Mouse (Mus musculus) heart, embryonic 10.5 days (tissue): Measurements from ENCODE around the gene Rbpjl. TPM values are rescaled to one million over a fixed set of nuclear protein-coding genes. Genes with fewer than 3 reads are reported as not detected.

Experiments used
- DNase-seq: peaks from one replicate; pipeline ENCODE4 v3.0.0-alpha.2; 2017; ENCODE audit warnings: low spot score
- H3K27ac ChIP-seq: fragments of 300-500 bp; sonication (generic); 2 replicates; pipeline ENCODE4 v1.5.1; 2016; ENCODE audit warnings: mild to moderate bottlenecking
- H3K27me3 ChIP-seq: fragments of 300-500 bp; sonication (generic); 2 replicates; pipeline ENCODE4 v1.6.1; 2016; ENCODE audit warnings: mild to moderate bottlenecking; ENCODE audit not compliant: poor library complexity, insufficient read depth, severe bottlenecking
- H3K36me3 ChIP-seq: fragments of 300-500 bp; sonication (generic); 2 replicates; pipeline ENCODE4 v1.6.1; 2016; ENCODE audit warnings: mild to moderate bottlenecking, moderate library complexity
- H3K4me1 ChIP-seq: fragments of 300-500 bp; sonication (generic); 2 replicates; pipeline ENCODE4 v1.6.1; 2016; ENCODE audit warnings: mild to moderate bottlenecking
- H3K4me3 ChIP-seq: fragments of 300-500 bp; sonication (generic); 2 replicates; pipeline ENCODE4 v1.5.1; 2016; ENCODE audit warnings: mild to moderate bottlenecking, moderate library complexity
- H3K9me3 ChIP-seq: fragments of 300-500 bp; sonication (generic); 2 replicates; pipeline ENCODE4 v1.6.1; 2016; ENCODE audit warnings: mild to moderate bottlenecking, moderate library complexity
- WGBS: fragments of 180-500 bp; shearing (Covaris S2); methylation state at CpG from one replicate; pipeline ENCODE4 v1.1.7; 2016; 5-methylcytosine and 5-hydroxymethylcytosine counted together
- polyA plus RNA-seq: library from polyadenylated mRNA; unstranded; fragments of >200 nt; fragmentation: Nextera tagmentation; extraction: Ambion mirVana; gene quantifications from 2 replicates; pipeline ENCODE4 v1.2.1, GENCODE M21; 2016

The Rbpjl gene
- polyA plus RNA-seq = 0.02 and 0.08 TPM in 2 replicates

DNA sequence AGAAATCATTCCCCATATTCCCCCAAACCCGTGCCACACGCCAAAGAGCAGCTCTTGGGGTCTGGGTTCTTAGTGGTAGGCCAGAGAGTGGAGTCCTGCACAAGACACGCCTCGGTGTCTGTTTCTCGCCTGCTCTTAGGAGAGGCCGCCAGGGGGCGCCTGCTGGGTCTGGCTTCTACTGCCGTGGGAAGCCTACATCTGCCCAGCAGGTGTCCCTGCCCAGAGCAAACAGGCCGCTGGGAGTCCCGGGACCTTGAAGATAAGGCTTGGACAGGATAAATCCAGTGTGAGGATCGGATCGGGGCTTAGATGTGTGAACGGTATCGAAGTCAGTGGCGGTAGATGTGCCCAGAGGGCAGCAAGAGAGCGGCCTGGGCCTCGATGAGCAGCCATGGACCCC, at the start of gene Rbpjl:
TSS of gene Rbpjl (plus strand) at position 236 of the 400 bp plus-strand sequence.
- DNase-seq = peak; percentile 90
- H3K4me3 ChIP-seq = peak within 1 kb of the TSS; percentile 59
- 2% methylated on average over 17 of the region's 17 CpGs for WGBS
- peaks cover 39% of the 10 kb centered on the region for H3K4me1 ChIP-seq
- H3K9me3 ChIP-seq = 0 out of 2 replicates have a peak, but pooled peaks cover 2% of the 10 kb centered on the region
- no peaks in the 10 kb centered on the region for H3K36me3 ChIP-seq
- H3K27me3 ChIP-seq = peaks cover 98% of the 10 kb centered on the region
- H3K27ac ChIP-seq = no peak within 1 kb of the TSS

DNA sequence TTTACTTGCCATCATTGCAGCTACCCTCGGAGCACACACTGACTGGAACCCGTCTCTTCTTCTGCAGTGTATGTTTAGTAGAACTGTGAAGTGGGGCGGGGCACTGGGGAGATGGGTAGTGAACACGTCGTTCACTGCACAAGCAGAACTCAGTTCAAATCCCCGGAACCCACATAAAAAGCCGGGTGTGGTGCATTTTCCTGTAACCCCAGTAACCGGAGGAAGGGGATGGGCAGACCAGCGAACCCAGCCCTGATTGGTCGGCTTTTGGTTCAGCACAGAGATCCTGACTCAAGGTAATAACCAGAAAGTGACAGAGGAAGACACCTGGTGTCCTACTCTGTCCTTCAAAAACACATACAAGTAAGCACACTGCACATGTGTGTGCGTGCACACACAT, 49.6 kb upstream of the Rbpjl start:
- Histone ChIP-seq H3K36me3 (no peaks in the 10 kb centered on the region), H3K4me3 (no peak overlapping the region), H3K4me1 (no peaks in the 10 kb centered on the region), H3K9me3 (no peaks in the 10 kb centered on the region), H3K27me3 (peaks cover 17% of the 10 kb centered on the region; the same call in 1 of the 2 replicates), H3K27ac (no peak overlapping the region)
- no peak for DNase-seq
- 80% methylated on average over 11 of the region's 11 CpGs for WGBS

DNA sequence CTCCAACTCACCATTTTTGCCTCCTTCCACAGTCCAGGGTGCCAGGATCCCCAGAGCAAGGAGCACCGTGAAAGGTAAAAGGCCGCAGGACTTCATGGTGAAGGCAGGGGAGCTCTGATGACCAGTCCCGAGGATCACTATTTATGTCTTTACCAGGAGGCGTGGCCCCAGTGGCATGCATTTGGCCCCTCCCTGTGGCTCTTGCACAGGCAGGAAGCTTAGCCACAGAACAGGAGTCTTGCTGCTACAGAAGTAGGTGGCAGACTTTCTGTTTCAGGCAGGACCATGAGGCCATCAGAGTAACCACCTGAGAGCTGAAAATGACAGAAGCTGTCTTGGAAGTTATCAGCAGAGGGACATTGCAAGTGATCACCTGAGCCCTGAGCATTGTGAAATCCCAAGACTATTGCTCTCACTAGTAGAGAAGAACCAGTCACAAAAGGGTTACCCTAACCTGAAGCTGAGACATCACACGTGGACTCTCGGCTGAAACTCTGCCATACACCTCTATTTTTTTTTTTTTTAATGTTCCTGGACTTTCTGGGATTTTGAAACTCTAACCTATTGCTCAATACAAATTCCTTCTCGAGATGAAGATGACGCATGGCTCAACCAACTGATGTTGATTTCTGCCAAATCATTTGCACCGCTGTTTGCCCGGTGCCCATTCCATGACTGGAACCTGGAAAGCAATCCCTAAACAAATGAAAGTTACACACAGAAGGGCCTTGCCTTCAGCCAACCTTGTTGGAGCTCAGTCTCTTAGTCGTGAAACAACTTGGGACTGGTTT, 46.6 kb upstream of the Rbpjl start:
- DNase-seq = no peak
- WGBS = 67% methylated on average over 11 of the region's 11 CpGs
- peaks cover 24% of the 10 kb centered on the region for H3K27me3 ChIP-seq
- no peaks in the 10 kb centered on the region for H3K4me1 ChIP-seq
- H3K9me3 ChIP-seq = no peaks in the 10 kb centered on the region
- H3K4me3 ChIP-seq = no peak overlapping the region
- H3K36me3 ChIP-seq = no peaks in the 10 kb centered on the region
- no peak overlapping the region for H3K27ac ChIP-seq

DNA sequence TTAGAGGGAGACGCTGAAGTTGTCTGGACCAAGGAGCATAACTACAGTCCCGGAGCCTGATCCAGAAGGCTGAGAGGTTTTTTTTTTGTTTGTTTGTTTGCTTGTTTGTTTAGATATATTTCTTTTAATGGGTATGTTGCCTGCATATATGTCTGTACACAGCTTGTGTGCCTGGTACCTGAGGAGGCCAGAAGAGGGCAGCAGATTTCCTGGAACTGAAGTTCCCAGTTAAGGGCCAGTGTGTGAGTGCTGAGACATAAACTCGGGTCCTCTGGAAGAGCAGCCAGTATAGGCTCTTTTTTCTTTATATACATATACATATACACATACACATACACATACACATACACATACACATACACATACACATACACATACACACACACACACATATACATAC, 44.6 kb upstream of the Rbpjl start:
- DNase-seq = no peak
- Histone ChIP-seq H3K27ac (no peak overlapping the region), H3K36me3 (no peaks in the 10 kb centered on the region), H3K9me3 (no peaks in the 10 kb centered on the region), H3K4me1 (no peaks in the 10 kb centered on the region), H3K27me3 (peaks cover 29% of the 10 kb centered on the region), H3K4me3 (no peak overlapping the region)
- 86% methylated on average over 3 of the region's 3 CpGs for WGBS

DNA sequence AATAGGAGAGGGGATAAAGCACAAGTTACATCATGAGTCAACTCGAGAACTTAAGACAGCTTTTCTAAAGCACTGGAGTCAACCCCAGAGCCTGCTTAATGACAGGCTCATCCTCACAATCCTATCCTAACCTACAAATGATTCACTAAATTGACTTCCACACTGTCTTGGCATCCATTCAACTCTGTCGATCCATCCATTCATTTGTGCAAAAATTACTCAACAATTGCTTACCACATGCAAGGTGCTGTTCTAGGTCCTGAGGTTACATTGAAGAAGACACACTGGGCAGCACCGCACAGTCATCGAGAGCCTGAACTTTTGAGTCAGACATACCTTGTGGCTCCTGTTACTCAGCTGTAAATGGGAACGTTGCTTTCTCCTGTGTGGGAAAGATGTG, 43.9 kb upstream of the Rbpjl start:
- Histone ChIP-seq H3K27ac (no peak overlapping the region), H3K27me3 (peaks cover 24% of the 10 kb centered on the region), H3K36me3 (no peaks in the 10 kb centered on the region), H3K4me3 (no peak overlapping the region), H3K4me1 (no peaks in the 10 kb centered on the region), H3K9me3 (no peaks in the 10 kb centered on the region)
- DNase-seq = no peak
- WGBS = 88% methylated on average over 5 of the region's 5 CpGs

DNA sequence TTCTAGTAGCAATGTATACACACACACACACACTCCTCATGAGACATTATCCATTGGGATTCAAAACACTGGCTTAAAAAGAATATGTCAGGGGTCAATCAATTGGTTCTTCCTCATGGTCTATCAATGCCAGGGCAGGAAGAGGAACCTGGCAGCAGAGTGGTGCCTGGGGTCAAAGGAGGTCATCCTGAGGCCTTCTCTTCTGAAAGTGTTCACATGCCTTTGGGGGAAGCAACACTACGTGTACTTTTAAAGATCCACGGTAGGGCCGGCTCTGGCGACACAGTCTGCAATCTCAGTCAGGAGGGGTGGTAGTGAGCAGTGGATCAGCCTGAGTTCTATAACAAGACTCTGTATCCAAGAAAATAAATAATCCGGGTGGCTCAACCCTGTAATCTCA, 43.3 kb upstream of the Rbpjl start:
- Histone ChIP-seq H3K36me3 (no peaks in the 10 kb centered on the region), H3K9me3 (no peaks in the 10 kb centered on the region), H3K27ac (no peak overlapping the region), H3K4me1 (no peaks in the 10 kb centered on the region), H3K4me3 (no peak overlapping the region), H3K27me3 (peaks cover 19% of the 10 kb centered on the region)
- DNase-seq = no peak
- 71% methylated on average over 5 of the region's 5 CpGs for WGBS

DNA sequence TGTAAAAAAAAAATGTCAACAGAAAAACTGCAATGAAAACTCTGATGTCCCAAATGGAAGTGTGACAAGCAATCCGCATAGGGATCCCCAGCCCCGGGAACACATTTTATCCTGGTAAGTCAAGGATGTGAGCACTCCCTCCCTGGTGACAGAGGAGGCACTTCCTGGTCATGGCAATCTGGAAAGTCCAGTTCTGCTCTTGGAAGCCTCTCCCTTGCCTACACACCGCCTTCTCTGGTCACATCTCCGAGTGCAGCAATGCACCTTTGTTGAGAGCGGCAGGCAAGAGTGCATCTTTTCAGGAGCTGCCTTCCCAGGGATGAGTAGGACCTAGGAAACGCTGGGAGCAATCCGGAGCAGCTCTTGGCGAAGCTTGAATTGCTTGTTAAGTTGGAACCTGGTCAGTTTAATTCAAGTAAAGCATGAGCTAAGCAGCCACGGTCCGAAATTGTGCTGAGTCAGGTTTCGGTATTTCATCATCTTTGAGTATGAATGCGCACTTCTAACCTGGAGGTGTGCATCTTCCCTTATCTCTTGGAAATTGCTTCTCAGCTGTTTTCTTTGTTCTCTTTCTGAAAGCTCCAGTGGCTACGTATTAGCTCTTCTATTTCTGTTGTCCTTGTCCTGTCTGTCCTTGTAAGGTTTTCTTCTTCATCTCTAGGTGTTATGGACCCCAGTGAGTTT, 41.8 kb upstream of the Rbpjl start:
- Histone ChIP-seq H3K27ac (no peak overlapping the region), H3K9me3 (no peaks in the 10 kb centered on the region), H3K27me3 (peaks cover 12% of the 10 kb centered on the region), H3K36me3 (no peaks in the 10 kb centered on the region), H3K4me3 (no peak overlapping the region), H3K4me1 (no peaks in the 10 kb centered on the region)
- WGBS = 30% methylated on average over 13 of the region's 13 CpGs
- no peak for DNase-seq

DNA sequence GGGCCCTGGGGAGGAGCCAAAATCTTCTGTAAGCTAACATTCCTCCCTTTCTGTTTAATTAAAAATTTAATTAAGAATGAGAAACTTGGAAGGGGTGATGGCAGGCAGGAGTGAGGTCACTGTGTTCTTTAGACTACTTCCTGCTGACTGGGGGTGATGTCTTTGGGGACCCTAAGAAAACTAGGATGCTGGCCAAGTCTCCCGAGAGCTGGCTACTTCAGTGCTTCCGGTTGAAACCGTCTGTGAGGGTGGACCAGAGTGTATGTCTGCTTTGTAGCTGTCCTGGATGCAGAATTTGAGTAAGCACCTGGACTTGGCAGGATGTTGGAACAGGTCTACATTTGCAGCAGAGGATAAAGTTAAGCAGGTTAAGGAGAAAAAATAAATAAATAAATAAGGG, 36.0 kb upstream of the Rbpjl start:
- Histone ChIP-seq H3K27ac (no peak overlapping the region), H3K9me3 (no peaks in the 10 kb centered on the region), H3K4me1 (no peaks in the 10 kb centered on the region), H3K27me3 (0 out of 2 replicates have a peak, but pooled peaks cover 5% of the 10 kb centered on the region), H3K4me3 (no peak overlapping the region), H3K36me3 (no peaks in the 10 kb centered on the region)
- no peak for DNase-seq
- 60% methylated on average over 3 of the region's 3 CpGs for WGBS

DNA sequence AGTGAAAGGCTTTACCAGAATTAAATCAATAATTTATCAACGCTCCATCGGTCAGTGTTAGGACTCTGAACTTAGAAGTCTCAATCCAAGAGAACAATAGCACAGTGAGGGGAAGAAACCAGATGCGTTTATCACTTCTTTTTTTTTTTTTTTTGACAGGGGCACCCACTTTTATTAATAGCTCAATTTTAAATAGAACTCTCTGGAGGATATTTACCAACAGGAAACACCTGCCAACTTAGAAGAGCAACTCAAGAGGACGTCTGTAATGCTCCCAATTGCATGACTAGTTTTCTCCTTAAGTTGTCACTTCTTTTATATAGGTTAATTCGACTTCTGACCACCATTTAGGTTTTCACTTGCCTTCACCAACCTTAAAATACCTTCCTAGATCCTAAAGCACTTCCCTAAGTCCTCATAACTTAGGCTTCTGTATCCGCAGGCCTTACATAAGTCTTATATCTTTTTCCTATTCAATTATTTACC, 34.3 kb upstream of the Rbpjl start:
- 80% methylated on average over 6 of the region's 6 CpGs for WGBS
- Histone ChIP-seq H3K27ac (no peak overlapping the region), H3K27me3 (no peaks in the 10 kb centered on the region), H3K4me3 (no peak overlapping the region), H3K4me1 (no peaks in the 10 kb centered on the region), H3K9me3 (no peaks in the 10 kb centered on the region), H3K36me3 (no peaks in the 10 kb centered on the region)
- no peak for DNase-seq

DNA sequence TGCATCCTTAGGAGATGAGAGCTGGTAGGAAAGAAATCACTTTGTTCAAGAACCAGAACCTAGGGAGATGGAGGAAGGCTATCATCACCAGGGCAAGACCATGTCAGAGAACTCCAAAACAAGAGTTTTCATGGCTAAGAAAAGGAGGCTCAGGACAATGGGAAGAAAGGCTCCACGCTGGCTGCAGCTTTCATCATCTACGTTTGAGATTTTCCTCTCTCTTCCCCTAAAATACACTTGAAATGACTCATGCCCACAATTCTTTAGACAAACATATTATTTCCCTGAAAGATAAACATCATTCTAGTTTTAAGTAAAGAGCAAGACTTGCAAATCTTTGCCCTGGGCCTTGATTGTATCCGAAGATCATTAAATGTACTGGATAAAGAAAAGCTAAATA, 31.6 kb upstream of the Rbpjl start:
- Histone ChIP-seq H3K27ac (no peak overlapping the region), H3K27me3 (no peaks in the 10 kb centered on the region), H3K4me1 (no peaks in the 10 kb centered on the region), H3K36me3 (no peaks in the 10 kb centered on the region), H3K9me3 (no peaks in the 10 kb centered on the region), H3K4me3 (no peak overlapping the region)
- DNase-seq = no peak
- WGBS = 74% methylated on average over 3 of the region's 3 CpGs

DNA sequence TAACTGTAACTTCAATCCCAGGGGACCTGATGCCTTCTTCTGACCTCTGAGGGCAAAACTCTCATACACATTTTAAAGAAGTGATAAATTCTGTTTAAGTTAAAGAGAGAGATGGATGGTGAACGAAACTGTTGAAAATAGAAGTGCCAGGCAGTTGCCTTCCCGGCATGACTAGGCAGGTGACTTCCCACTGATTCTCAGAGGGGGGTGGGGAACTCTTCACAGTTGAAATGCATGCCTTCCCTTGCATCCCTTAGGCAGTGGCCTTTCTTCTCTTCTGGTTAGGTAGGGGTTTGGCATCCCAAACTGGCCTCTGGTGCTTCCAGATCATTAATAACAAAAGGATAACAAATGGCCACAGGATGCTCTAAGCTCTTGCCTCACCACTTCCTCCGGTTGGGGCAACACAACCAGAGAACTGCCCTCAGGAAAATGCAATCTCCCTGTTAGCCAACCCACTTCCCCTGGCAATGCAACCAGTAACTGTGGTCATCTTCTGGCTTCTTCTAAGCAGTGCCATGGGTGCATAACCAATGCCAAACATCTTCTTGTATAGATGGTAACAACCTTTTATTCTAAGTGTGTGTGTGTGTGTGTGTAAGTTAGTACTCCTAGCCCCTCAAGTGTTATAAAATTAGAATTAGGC, 30.4 kb upstream of the Rbpjl start:
- WGBS = 24% methylated on average over 3 of the region's 3 CpGs
- Histone ChIP-seq H3K4me1 (no peaks in the 10 kb centered on the region), H3K27ac (no peak overlapping the region), H3K9me3 (no peaks in the 10 kb centered on the region), H3K4me3 (no peak overlapping the region), H3K27me3 (no peaks in the 10 kb centered on the region), H3K36me3 (no peaks in the 10 kb centered on the region)
- DNase-seq = no peak

DNA sequence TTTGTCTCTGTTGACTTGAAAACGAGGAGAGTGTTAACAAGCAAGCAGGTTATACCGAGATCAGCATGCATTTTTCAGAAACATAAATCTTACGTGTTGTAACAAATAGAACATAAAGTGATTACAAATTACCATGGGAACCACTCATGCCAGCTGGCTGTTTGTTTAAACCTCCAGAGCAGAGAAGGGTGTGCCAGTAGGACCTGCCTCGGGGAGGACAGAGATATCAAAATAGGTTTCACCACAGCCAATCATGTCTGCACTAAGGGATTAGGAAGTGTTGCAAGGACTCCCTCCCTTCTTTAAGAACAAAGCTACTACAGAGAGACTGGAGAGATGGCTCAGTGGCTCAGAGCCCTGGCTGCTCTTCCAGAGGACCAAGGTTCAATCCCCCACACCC, 29.8 kb upstream of the Rbpjl start:
- no peaks in the 10 kb centered on the region for H3K27me3 ChIP-seq
- H3K4me3 ChIP-seq = no peak overlapping the region
- no peak for DNase-seq
- WGBS = 47% methylated on average over 4 of the region's 4 CpGs
- no peaks in the 10 kb centered on the region for H3K36me3 ChIP-seq
- no peak overlapping the region for H3K27ac ChIP-seq
- no peaks in the 10 kb centered on the region for H3K9me3 ChIP-seq
- H3K4me1 ChIP-seq = no peaks in the 10 kb centered on the region
